Comparison of ENCODE assay signal across 9 mouse cellular contexts in genomic region chr15:86117115-86118100, GRCm38 (mm10). TPM values are rescaled to one million over a fixed set of nuclear protein-coding genes. Genes with fewer than 3 reads are reported as not detected.
DNase-seq lines count a peak whose midpoint lies in the region; ATAC-seq and TF ChIP-seq lines count a peak whose summit lies in the region.
"Had no signal": no experiment of that assay in that cellular context is flagged by ENCODE, and none has a peak within 500 bp of the region (broad histone marks: within the 10 kb centered on the region; RNA-seq: fewer than 3 reads in every experiment).

No protein-coding gene starts in this region.

- no peaks in the 10 kb centered on the region for H3K36me3 ChIP-seq in heart, adult 2 months (ENCODE audit: control insufficient read depth, insufficient read depth, low read length)
- H3K36me3 ChIP-seq in ES-E14 (ENCODE audit: control insufficient read depth, insufficient read depth, low read length, poor library complexity, severe bottlenecking) (peaks cover 3% of the 10 kb centered on the region; the same call in 1 of the 2 replicates), MEL (ENCODE audit: control insufficient read depth in 1 of 2, insufficient read depth in 2 of 2, low read length in 2 of 2) (peaks cover 0 to 4% of the 10 kb centered on the region in 2 experiments; a peak in 2 of 4 replicates)
- peaks cover 32% of the 10 kb centered on the region for H3K36me3 ChIP-seq in forebrain, embryonic 15.5 days

- H3K9me3 ChIP-seq in ES-E14 (ENCODE audit: control insufficient read depth, insufficient read depth, low read depth, low read length) (no peaks in the 10 kb centered on the region), MEL (replicated peaks; ENCODE audit: insufficient read depth, low read length) (no peaks in the 10 kb centered on the region)
- no peaks in the 10 kb centered on the region for H3K9me3 ChIP-seq in forebrain, embryonic 15.5 days

- H3K4me3 ChIP-seq in heart, adult 2 months = no peak overlapping the region
- no peak overlapping the region for H3K4me3 ChIP-seq in ES-E14 (ENCODE audit: insufficient read depth in 1 of 2, low read depth in 1 of 2, low read length in 2 of 2, poor library complexity in 1 of 2, severe bottlenecking in 1 of 2)
- no peak overlapping the region for H3K4me3 ChIP-seq in MEL (ENCODE audit: control insufficient read depth in 1 of 2, insufficient read depth in 1 of 2, low read depth in 2 of 2, low read length in 2 of 2)
- H3K4me3 ChIP-seq in forebrain, embryonic 15.5 days = no peak overlapping the region
- H3K4me3 ChIP-seq: erythroblast, embryonic 14.5 days had no signal

- H3K4me1 ChIP-seq in heart, adult 2 months (ENCODE audit: control insufficient read depth, insufficient read depth, low read length) = peaks cover 25% of the 10 kb centered on the region
- H3K4me1 ChIP-seq in ES-E14 (ENCODE audit: control insufficient read depth in 2 of 2, insufficient read depth in 2 of 2, low read length in 2 of 2, poor library complexity in 1 of 2) (peaks cover 7 to 26% of the 10 kb centered on the region in 2 experiments), MEL (ENCODE audit: control insufficient read depth in 1 of 2, insufficient read depth in 2 of 2, low read length in 2 of 2) (no peaks in the 10 kb centered on the region)
- peaks cover 37% of the 10 kb centered on the region for H3K4me1 ChIP-seq in forebrain, embryonic 15.5 days

- intact Hi-C loops in heart, postnatal 10 days (cut with DNase I) = no loop called here
- intact Hi-C loops in heart, adult 2 months (cut with DNase I) = no loop called here

- H3K79me2 ChIP-seq in heart, adult 2 months (replicated peaks; ENCODE audit: control insufficient read depth, insufficient read depth, low read length) = no peaks in the 10 kb centered on the region
- H3K79me2 ChIP-seq in MEL (ENCODE audit: control insufficient read depth, insufficient read depth, low read length, poor library complexity) = no peaks in the 10 kb centered on the region

- in situ Hi-C loops in ES-E14 (cut with MboI; ENCODE audit: low sequenced_read_pairs in 2 of 2, unreplicated experiment in 2 of 2) = no loop called here

- no peak overlapping the region for H3K9ac ChIP-seq in heart, adult 2 months (ENCODE audit: low read depth, low read length)
- H3K9ac ChIP-seq in ES-E14 (ENCODE audit: insufficient read depth, low read depth, low read length, poor library complexity, severe bottlenecking) (no peak overlapping the region), MEL (ENCODE audit: control insufficient read depth, low read depth, low read length, poor library complexity, severe bottlenecking) (no peak overlapping the region)
- H3K9ac ChIP-seq in forebrain, embryonic 15.5 days (replicated peaks) = no peak overlapping the region

- 71% methylated on average over 15 of the region's 15 CpGs for WGBS in heart, adult 2 months
- 59% methylated on average over 15 of the region's 15 CpGs for WGBS in forebrain, embryonic 15.5 days

- no peak for TF ChIP-seq CTCF in heart, adult 2 months (IDR thresholded peaks at IDR 0.05)
- TF ChIP-seq CTCF in MEL (IDR thresholded peaks at IDR 0.05 in 2 of 3, conservative IDR thresholded peaks at IDR 0.05 in 1 of 3; ENCODE audit: control insufficient read depth in 1 of 3, insufficient read depth in 1 of 3, low read depth in 2 of 3, low read length in 3 of 3, poor library complexity in 1 of 3, severe bottlenecking in 1 of 3) = no peak

- no peaks in the 10 kb centered on the region for H3K27me3 ChIP-seq in heart, adult 2 months (ENCODE audit: control insufficient read depth, insufficient read depth, low read length)
- no peaks in the 10 kb centered on the region for H3K27me3 ChIP-seq in MEL (ENCODE audit: control insufficient read depth in 1 of 2, insufficient read depth in 2 of 2, low read length in 2 of 2)
- H3K27me3 ChIP-seq in forebrain, embryonic 15.5 days = no peaks in the 10 kb centered on the region

- TF ChIP-seq POLR2A in heart, adult 2 months (IDR thresholded peaks at IDR 0.05; ENCODE audit: insufficient read depth, low read depth, low read length) = no peak
- no peak for TF ChIP-seq POLR2A in MEL (IDR thresholded peaks at IDR 0.05; ENCODE audit: control insufficient read depth in 1 of 2, insufficient read depth in 1 of 2, low read depth in 1 of 2, low read length in 2 of 2, poor library complexity in 1 of 2)

- peak; percentile 58 to 63 for DNase-seq in heart, postnatal 10 days
- DNase-seq in heart, adult 2 months = no peak
- DNase-seq in ES-E14 (ENCODE audit: low read depth, low spot score) (no peak), MEL (ENCODE audit: low read depth, low spot score) (no peak)
- DNase-seq in urinary bladder, postnatal 4 days (ENCODE audit: low spot score in 2 of 2) = no peak
- no peak for DNase-seq in embryo, embryonic 11 days

- ATAC-seq in forebrain, embryonic 15.5 days (replicated peaks) = no peak

- no peak for TF ChIP-seq RAD21 in MEL (IDR thresholded peaks at IDR 0.05; ENCODE audit: low read depth, low read length)

- H3K27ac ChIP-seq in heart, adult 2 months = no peak overlapping the region
- H3K27ac ChIP-seq in ES-E14 (ENCODE audit: insufficient read depth, low read depth, low read length, poor library complexity, severe bottlenecking) = no peak overlapping the region
- H3K27ac ChIP-seq in MEL (ENCODE audit: control insufficient read depth, low read depth, low read length) = no peak overlapping the region
- H3K27ac ChIP-seq in forebrain, embryonic 15.5 days (replicated peaks) = peak overlapping the region; percentile 18; the same call in 1 of the 2 replicates

- TF ChIP-seq EP300 in heart, adult 2 months (IDR thresholded peaks at IDR 0.05; ENCODE audit: insufficient read depth, low read depth, low read length) = no peak
- TF ChIP-seq EP300 in MEL (IDR thresholded peaks at IDR 0.05; ENCODE audit: low read depth in 1 of 2, low read length in 2 of 2) = no peak

- no peak overlapping the region for H3K4me2 ChIP-seq in forebrain, embryonic 15.5 days (replicated peaks)
- H3K4me2 ChIP-seq: liver, embryonic 11.5 days had no signal

TF ChIP-seq in ES-E14, 5 proteins besides CTCF, POLR2A, EP300 and RAD21:
- TF ChIP-seq ZC3H11A (IDR thresholded peaks at IDR 0.05; ENCODE audit: borderline replicate concordance, low read depth, low read length) (no peak), ZNF384 (IDR thresholded peaks at IDR 0.05; ENCODE audit: low read depth, low read length) (peak; percentile 61; the same call in 1 of the 2 replicates)

TF ChIP-seq in MEL, 35 proteins besides CTCF, POLR2A, EP300 and RAD21:
- TF ChIP-seq ZNF384 (IDR thresholded peaks at IDR 0.05; ENCODE audit: low read depth, low read length) (peak; percentile 75), NRF1 (IDR thresholded peaks at IDR 0.05; ENCODE audit: insufficient read depth, low read depth, low read length, poor library complexity, severe bottlenecking) (no peak)

RNA-seq across cellular contexts. Expression of gene Gramd4, which starts 59.9 kb away (rescaled TPM):
- 10 to 100 TPM; 37.2 to 42.1 TPM for total RNA-seq in heart, postnatal 10 days (2021)
- total RNA-seq in heart, adult 2 months (2021) = 10 to 100 TPM; 27.6 to 31.5 TPM
- 25.3 and 39.8 TPM in 2 replicates for polyA plus RNA-seq in heart, adult 2 months (2012; rRNA removed)
- total RNA-seq in ES-E14 (2012; rRNA removed) (19.6 and 24.5 TPM in 2 replicates), MEL (2012; rRNA removed) (34.1 and 43.1 TPM in 2 replicates)
- polyA plus RNA-seq in MEL (2012; ENCODE audit: insufficient read depth in 1 of 2, insufficient read length in 2 of 2, low read depth in 1 of 2, low replicate concordance in 2 of 2, missing spikeins in 1 of 2) = 10 to 100 TPM; 35.2 to 38.0 TPM
- polyA plus RNA-seq in forebrain, embryonic 15.5 days (2015; fragmentation: Nextera tagmentation; extraction: Ambion mirVana) = 48.8 and 52.9 TPM in 2 replicates

Comparison
In these comparisons a context has a peak if more than half of its experiments do, and no peak if none do; other contexts are left out.
1. DNase-seq: peak in heart, postnatal 10 days (2 of 2); none in heart, adult 2 months (0 of 2), ES-E14 (single experiment), MEL (single experiment), urinary bladder, postnatal 4 days (0 of 2) and embryo, embryonic 11 days (single experiment).